Comparison of ENCODE assay signal across 19 mouse cellular contexts in genomic region chr2:164094152-164094551, GRCm38 (mm10). TPM values are rescaled to one million over a fixed set of nuclear protein-coding genes. Genes with fewer than 3 reads are reported as not detected.
DNase-seq lines count a peak whose midpoint lies in the region; ATAC-seq and TF ChIP-seq lines count a peak whose summit lies in the region.
"Had no signal": no experiment of that assay in that cellular context is flagged by ENCODE, and none has a peak within 500 bp of the region (broad histone marks: within the 10 kb centered on the region; RNA-seq: fewer than 3 reads in every experiment).

No protein-coding gene starts in this region.

- 50% methylated on average over 7 of the region's 7 CpGs for WGBS in liver, postnatal 0 days (ENCODE audit: insufficient replicate concordance)
- whole genome bisulfite sequencing in hindbrain, embryonic 16.5 days = 87% methylated on average over 7 of the region's 7 CpGs

- H3K27ac ChIP-seq in liver, postnatal 0 days (ENCODE audit: low read depth) = no peak overlapping the region
- no peak overlapping the region for H3K27ac ChIP-seq in hindbrain, embryonic 16.5 days (ENCODE audit: low read depth, low read length)
- H3K27ac ChIP-seq: embryonic facial prominence, embryonic 12.5 days; gastrocnemius, adult 2 months; heart, embryonic 15.5 days; hindbrain, embryonic 12.5 days had no signal

- H3K4me3 ChIP-seq in liver, postnatal 0 days (ENCODE audit: low read depth, low read length) = no peak overlapping the region
- H3K4me3 ChIP-seq in hindbrain, embryonic 16.5 days (ENCODE audit: low read length) = no peak overlapping the region
- H3K4me3 ChIP-seq: embryonic facial prominence, embryonic 12.5 days; gastrocnemius, adult 2 months; heart, embryonic 15.5 days; hindbrain, embryonic 12.5 days had no signal

- 0 out of 2 replicates have a peak, but pooled peaks have one; percentile 24 for TF ChIP-seq CTCF in liver, postnatal 0 days (IDR thresholded peaks at IDR 0.05; ENCODE audit: low read depth)

- TF ChIP-seq EP300 in liver, postnatal 0 days (IDR thresholded peaks at IDR 0.05; ENCODE audit: low read depth) = no peak

- DNase-seq in liver, postnatal 0 days = no peak
- no peak for DNase-seq in liver
- DNase-seq in T-cell, adult 2 months (ENCODE audit: low spot score) = peak; percentile 34
- DNase-seq in layer of hippocampus, adult 9-11 months = no peak
- DNase-seq: adrenal gland, postnatal 14 days; cerebellum, adult 2 months; gastrocnemius, adult 2 months; kidney, adult 11 months; kidney, postnatal 14 days; midbrain, embryonic 14.5 days; right cerebral cortex, adult 18-20 months; thymus, postnatal 25 days had no signal

- no peak overlapping the region for H3K9ac ChIP-seq in liver, postnatal 0 days (replicated peaks)
- no peak overlapping the region for H3K9ac ChIP-seq in hindbrain, embryonic 16.5 days (ENCODE audit: low read depth, low read length)
- H3K9ac ChIP-seq: embryonic facial prominence, embryonic 12.5 days; heart, embryonic 15.5 days; hindbrain, embryonic 12.5 days had no signal

- no peaks in the 10 kb centered on the region for H3K9me3 ChIP-seq in liver, postnatal 0 days (ENCODE audit: low read length)
- H3K9me3 ChIP-seq in hindbrain, embryonic 16.5 days (ENCODE audit: control insufficient read depth, low read length) = no peaks in the 10 kb centered on the region
- H3K9me3 ChIP-seq: embryonic facial prominence, embryonic 12.5 days; heart, embryonic 15.5 days; hindbrain, embryonic 12.5 days had no signal

- H3K4me1 ChIP-seq in liver, postnatal 0 days (ENCODE audit: insufficient read depth) = no peaks in the 10 kb centered on the region
- H3K4me1 ChIP-seq in hindbrain, embryonic 16.5 days (ENCODE audit: control insufficient read depth, insufficient read depth, low read depth, low read length) = no peaks in the 10 kb centered on the region
- H3K4me1 ChIP-seq: embryonic facial prominence, embryonic 12.5 days; heart, embryonic 15.5 days; hindbrain, embryonic 12.5 days had no signal

- H3K36me3 ChIP-seq in liver, postnatal 0 days (replicated peaks; ENCODE audit: insufficient read depth, low read length) = peaks cover 50% of the 10 kb centered on the region
- H3K36me3 ChIP-seq in hindbrain, embryonic 16.5 days (ENCODE audit: control insufficient read depth, insufficient read depth, low read length) = peaks cover 4% of the 10 kb centered on the region; the same call in 1 of the 2 replicates

- H3K4me2 ChIP-seq in liver, postnatal 0 days (ENCODE audit: low read depth, low read length) = no peak overlapping the region
- no peak overlapping the region for H3K4me2 ChIP-seq in hindbrain, embryonic 16.5 days (ENCODE audit: low read length)
- H3K4me2 ChIP-seq: embryonic facial prominence, embryonic 12.5 days; heart, embryonic 15.5 days; hindbrain, embryonic 12.5 days had no signal

- no peak for ATAC-seq in liver, postnatal 0 days
- ATAC-seq in CD4-positive, CD25-positive, alpha-beta regulatory T cell, adult 4 months = peak; percentile 61
- ATAC-seq in megakaryocyte-erythroid progenitor cell, adult 5-6 weeks (replicated peaks; ENCODE audit: low FRiP score, low TSS enrichment, poor library complexity, severe bottlenecking) = peak; percentile 81
- ATAC-seq in hindbrain, embryonic 16.5 days = no peak

- H3K27me3 ChIP-seq in liver, postnatal 0 days (ENCODE audit: insufficient read depth, low read length) = no peaks in the 10 kb centered on the region
- no peaks in the 10 kb centered on the region for H3K27me3 ChIP-seq in hindbrain, embryonic 16.5 days (replicated peaks; ENCODE audit: control insufficient read depth, insufficient read depth, low read length)
- H3K27me3 ChIP-seq: CH12.LX; embryonic facial prominence, embryonic 12.5 days; heart, embryonic 15.5 days; hindbrain, embryonic 12.5 days had no signal

RNA-seq across cellular contexts. Expression of gene Tomm34, which starts 23.2 kb away (rescaled TPM):
- polyA plus RNA-seq in liver, postnatal 0 days (2015; fragmentation: Nextera tagmentation; extraction: Ambion mirVana) = 11.6 and 13.3 TPM in 2 replicates
- polyA plus RNA-seq in CD4-positive, CD25-positive, alpha-beta regulatory T cell, adult 4 months (2017; shearing (Covaris generic)) = 100 to 1,000 TPM; 132 to 139 TPM
- total RNA-seq in megakaryocyte-erythroid progenitor cell, adult 5-6 weeks (2014; fragmentation: Nextera tagmentation) = 40.8 and 48.4 TPM in 2 replicates
- total RNA-seq in megakaryocyte-erythroid progenitor cell, adult 5-6 weeks (2017) = 33.5 and 38.5 TPM in 2 replicates
- 52.5 and 54.2 TPM in 2 replicates for polyA plus RNA-seq in hindbrain, embryonic 16.5 days (2015; fragmentation: Nextera tagmentation; extraction: Ambion mirVana)

RNA-seq across cellular contexts. Expression of gene Stk4, which starts 24.0 kb away (rescaled TPM):
- 9.8 and 10.8 TPM in 2 replicates for polyA plus RNA-seq in liver, postnatal 0 days (2015; fragmentation: Nextera tagmentation; extraction: Ambion mirVana)
- 100 to 1,000 TPM; 158 to 175 TPM for polyA plus RNA-seq in CD4-positive, CD25-positive, alpha-beta regulatory T cell, adult 4 months (2017; shearing (Covaris generic))
- 72.5 and 74.3 TPM in 2 replicates for total RNA-seq in megakaryocyte-erythroid progenitor cell, adult 5-6 weeks (2014; fragmentation: Nextera tagmentation)
- total RNA-seq in megakaryocyte-erythroid progenitor cell, adult 5-6 weeks (2017) = 76.5 and 137 TPM in 2 replicates
- polyA plus RNA-seq in hindbrain, embryonic 16.5 days (2015; fragmentation: Nextera tagmentation; extraction: Ambion mirVana) = 16.3 and 17.4 TPM in 2 replicates

Comparison
In these comparisons a context has a peak if more than half of its experiments do, and no peak if none do; other contexts are left out.
1. ATAC-seq: peak in CD4-positive, CD25-positive, alpha-beta regulatory T cell, adult 4 months (single experiment) and megakaryocyte-erythroid progenitor cell, adult 5-6 weeks (single experiment); none in liver, postnatal 0 days (single experiment) and hindbrain, embryonic 16.5 days (single experiment).